Mouse (Mus musculus) testis, adult 2 months (tissue): ENCODE data around the gene Dgki. TPM values are rescaled to one million over a fixed set of nuclear protein-coding genes. Genes with fewer than 3 reads are reported as not detected.

Experiments
- H3K27ac ChIP-seq: fragments of 200-500 bp; 2 replicates; pipeline ENCODE4 v1.5.1; 2012; ENCODE audit warnings: low read depth, low read length; ENCODE audit not compliant: control insufficient read depth, insufficient read depth
- H3K27me3 ChIP-seq: fragments of 200-500 bp; 2 replicates; pipeline ENCODE4 v1.6.1; 2012; ENCODE audit warnings: mild to moderate bottlenecking, low read length, moderate library complexity; ENCODE audit not compliant: control insufficient read depth, insufficient read depth
- H3K36me3 ChIP-seq: fragments of 200-500 bp; 2 replicates; pipeline ENCODE4 v1.6.1; 2012; ENCODE audit warnings: mild to moderate bottlenecking, low read length; ENCODE audit not compliant: control insufficient read depth, insufficient read depth
- H3K4me1 ChIP-seq: fragments of 200-500 bp; 2 replicates; pipeline ENCODE4 v1.6.1; 2012; ENCODE audit warnings: low read length; ENCODE audit not compliant: control insufficient read depth, insufficient read depth
- H3K4me3 ChIP-seq: fragments of 200-500 bp; 2 replicates; pipeline ENCODE4 v1.5.1; 2012; ENCODE audit warnings: low read depth, mild to moderate bottlenecking, low read length, moderate library complexity, mixed read lengths; ENCODE audit not compliant: control insufficient read depth
- CTCF ChIP-seq: fragments of 200-500 bp; IDR thresholded peaks from 2 replicates; pipeline ENCODE4 v1.5.1; 2012; ENCODE audit warnings: low read depth, mild to moderate bottlenecking, inconsistent platforms, low read length, moderate library complexity; ENCODE audit not compliant: control insufficient read depth, insufficient read depth, insufficient replicate concordance
- POLR2A ChIP-seq: fragments of 200-500 bp; IDR thresholded peaks from 2 replicates; pipeline ENCODE4 v1.6.1; 2012; ENCODE audit warnings: low read depth, mild to moderate bottlenecking, inconsistent platforms, low read length, moderate library complexity; ENCODE audit not compliant: control insufficient read depth
- polyA plus RNA-seq: library from polyadenylated mRNA; depleted of rRNA; stranded (reverse); fragments of >200 nt; gene quantifications from 2 replicates; pipeline ENCODE4 v1.2.3, GENCODE M21; 2012

Dgki gene
- polyA plus RNA-seq, 1 experiment: 0.10 TPM

DNA sequence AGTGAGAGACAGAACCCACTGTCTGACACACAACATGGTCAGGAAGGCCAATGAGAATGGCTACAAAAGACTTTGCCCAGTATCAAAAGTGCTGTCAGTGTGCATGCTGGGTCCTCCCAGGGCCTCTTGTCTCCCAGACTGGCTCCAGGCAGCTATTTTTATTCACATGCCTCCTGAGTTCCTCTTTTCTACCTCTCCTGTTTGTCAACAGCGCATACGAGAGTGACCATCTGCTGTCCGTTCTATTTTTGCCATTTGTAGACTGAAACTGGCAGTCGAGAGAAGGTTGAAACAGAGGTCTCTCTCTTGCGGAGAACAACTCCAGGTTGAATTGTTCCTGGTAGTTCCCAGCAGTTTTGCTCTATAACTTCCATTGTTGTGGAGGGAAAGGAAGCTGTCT is 103.1 kb downstream of the Dgki start:
- Histone ChIP-seq H3K27ac (no peak overlapping the region), H3K36me3 (no peaks in the 10 kb centered on the region), H3K4me3 (no peak overlapping the region), H3K4me1 (no peaks in the 10 kb centered on the region), H3K27me3 (no peaks in the 10 kb centered on the region)
- TF ChIP-seq CTCF: no peak
- no peak for TF ChIP-seq POLR2A

DNA sequence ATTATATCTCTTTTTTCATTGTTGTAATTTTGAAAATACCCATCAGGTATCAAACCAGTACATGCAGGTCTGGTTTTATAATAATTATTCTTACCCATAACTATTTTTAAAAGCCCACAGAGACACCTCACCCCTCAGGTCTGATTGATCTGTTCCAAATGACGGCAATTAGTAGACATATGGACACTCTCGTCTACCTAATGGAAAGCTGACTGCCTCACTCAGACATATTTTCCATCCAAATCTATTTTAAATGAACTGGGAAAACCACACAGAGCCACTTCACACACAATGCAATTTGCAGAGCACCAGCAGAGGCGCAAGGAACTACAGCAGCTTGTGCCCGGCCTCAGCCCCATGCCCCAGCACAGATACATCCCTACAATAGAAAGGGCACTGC is 104.2 kb downstream of the Dgki start:
- no peak overlapping the region for H3K4me3 ChIP-seq
- no peaks in the 10 kb centered on the region for H3K27me3 ChIP-seq
- TF ChIP-seq CTCF (no peak), POLR2A (no peak)
- H3K36me3 ChIP-seq: no peaks in the 10 kb centered on the region
- H3K4me1 ChIP-seq: no peaks in the 10 kb centered on the region
- H3K27ac ChIP-seq: no peak overlapping the region

DNA sequence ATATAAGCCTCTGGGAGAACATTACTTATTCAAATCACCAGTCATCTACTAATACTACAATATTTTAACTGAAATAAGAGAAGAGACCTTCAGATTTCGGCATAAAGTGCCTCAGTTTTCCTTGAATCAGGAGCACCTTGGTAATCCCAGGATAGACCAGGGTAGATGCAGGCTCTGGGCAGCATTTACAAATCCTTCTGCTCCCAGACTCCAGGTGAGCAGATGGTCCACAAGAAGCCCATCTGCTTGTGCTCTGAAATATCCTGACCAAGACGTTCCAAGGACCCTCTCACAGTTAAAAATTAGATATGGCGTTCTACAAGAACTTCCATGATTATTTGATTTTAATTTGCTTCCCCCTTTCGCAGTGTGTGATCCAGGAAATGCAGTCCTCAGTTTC is 118.0 kb downstream of the Dgki start:
- H3K27ac ChIP-seq: no peak overlapping the region
- TF ChIP-seq POLR2A: no peak
- H3K4me1 ChIP-seq: no peaks in the 10 kb centered on the region
- H3K27me3 ChIP-seq: no peaks in the 10 kb centered on the region
- H3K36me3 ChIP-seq: no peaks in the 10 kb centered on the region
- H3K4me3 ChIP-seq: no peak overlapping the region

DNA sequence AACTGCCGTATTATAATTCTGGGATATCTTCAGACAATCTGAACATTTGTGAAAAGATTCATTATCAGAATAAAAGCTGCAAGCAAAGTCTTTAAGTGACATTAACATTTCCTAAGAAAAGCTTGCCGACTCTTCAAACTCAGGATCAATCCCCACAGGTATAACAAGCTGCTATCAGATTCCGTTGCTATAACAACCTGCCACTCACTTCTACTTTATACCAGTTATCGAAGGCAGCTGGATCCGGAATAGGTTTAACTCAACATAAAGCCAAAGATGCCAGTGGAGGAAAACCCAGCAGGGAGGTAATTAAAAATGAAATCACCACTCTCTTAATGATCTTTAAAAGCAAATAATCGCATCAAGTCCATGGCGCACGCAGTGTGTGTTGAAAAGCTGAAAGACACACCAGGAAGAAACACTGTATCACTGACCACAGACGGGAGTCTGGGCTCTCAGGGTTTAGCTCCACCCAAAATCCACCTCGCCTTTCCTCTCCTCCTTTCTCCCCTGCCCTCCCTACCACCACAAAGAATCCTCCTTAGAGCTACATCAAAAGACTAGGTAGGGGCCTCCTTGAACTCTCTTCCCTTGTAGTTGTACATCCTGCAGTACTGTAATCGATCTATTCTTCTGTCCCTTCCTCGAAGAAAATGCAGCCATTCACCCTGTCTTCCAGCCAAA is 128.7 kb downstream of the Dgki start:
- no peak for TF ChIP-seq CTCF
- TF ChIP-seq POLR2A: no peak
- Histone ChIP-seq H3K4me1 (no peaks in the 10 kb centered on the region), H3K27ac (no peak overlapping the region), H3K36me3 (no peaks in the 10 kb centered on the region), H3K27me3 (no peaks in the 10 kb centered on the region), H3K4me3 (no peak overlapping the region)

DNA sequence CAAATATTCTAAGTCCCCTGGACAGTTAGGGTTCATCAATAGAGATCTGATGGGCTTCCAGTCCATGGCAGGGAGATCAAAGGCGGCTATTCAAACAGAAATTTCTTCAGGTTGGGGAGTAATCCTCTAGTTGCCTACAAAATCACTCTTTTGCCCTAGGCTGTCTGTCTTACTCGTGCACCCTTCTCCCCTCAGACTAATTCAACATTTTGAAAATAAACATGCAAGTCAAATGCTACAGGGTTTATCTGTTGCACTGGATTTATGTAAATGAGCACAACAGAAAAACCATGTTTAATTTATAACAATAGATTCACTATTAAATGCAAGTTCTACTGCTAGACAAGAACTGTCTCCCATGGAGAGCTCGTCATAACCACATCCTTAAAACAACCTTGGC is 141.1 kb downstream of the Dgki start:
- no peak overlapping the region for H3K27ac ChIP-seq
- TF ChIP-seq CTCF: no peak
- TF ChIP-seq POLR2A: no peak
- no peaks in the 10 kb centered on the region for H3K27me3 ChIP-seq
- no peaks in the 10 kb centered on the region for H3K4me1 ChIP-seq
- H3K4me3 ChIP-seq: no peak overlapping the region
- H3K36me3 ChIP-seq: no peaks in the 10 kb centered on the region

DNA sequence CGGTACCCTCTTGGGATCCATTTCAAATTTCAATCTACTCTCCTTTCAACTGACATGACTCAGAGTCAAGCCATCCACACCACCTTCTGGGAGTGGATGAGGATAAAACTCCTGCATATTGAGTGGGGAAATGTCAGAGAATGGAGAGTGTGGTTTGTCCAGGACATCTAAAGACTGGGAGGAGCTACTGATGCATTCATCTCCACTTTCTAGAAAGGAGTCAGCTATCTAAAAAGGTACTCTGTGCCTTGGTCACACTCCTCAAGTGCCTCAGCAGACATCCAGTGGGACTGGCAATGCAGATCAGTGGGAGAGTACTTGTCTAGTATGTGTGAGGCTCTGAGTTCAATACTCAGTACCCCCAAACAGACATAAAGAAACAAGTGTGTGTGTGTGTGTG is 145.9 kb downstream of the Dgki start:
- Histone ChIP-seq H3K4me3 (no peak overlapping the region), H3K27me3 (no peaks in the 10 kb centered on the region), H3K4me1 (no peaks in the 10 kb centered on the region), H3K36me3 (no peaks in the 10 kb centered on the region), H3K27ac (no peak overlapping the region)
- TF ChIP-seq POLR2A (no peak), CTCF (no peak)

DNA sequence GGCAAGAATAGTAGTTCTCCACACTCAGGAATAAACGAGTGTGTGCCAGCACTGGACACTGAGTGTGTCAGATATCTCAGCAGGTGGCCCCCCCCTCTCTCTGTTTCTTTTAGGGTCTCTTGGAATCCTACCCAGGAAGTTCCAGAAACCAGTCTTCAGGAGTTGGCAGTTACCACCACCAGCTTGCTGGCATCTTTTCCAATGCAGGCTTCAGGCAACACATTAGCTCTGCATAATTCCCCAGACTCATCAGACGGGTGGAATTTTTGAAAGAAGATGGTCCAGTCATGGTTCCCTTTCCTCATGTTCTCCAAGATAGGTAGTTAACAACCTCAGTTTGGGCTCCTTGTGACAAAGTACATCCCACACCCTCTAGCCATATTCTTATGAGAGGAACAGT is 149.5 kb downstream of the Dgki start:
- TF ChIP-seq CTCF: no peak
- no peak for TF ChIP-seq POLR2A
- no peak overlapping the region for H3K4me3 ChIP-seq
- no peaks in the 10 kb centered on the region for H3K4me1 ChIP-seq
- H3K27ac ChIP-seq: no peak overlapping the region
- no peaks in the 10 kb centered on the region for H3K27me3 ChIP-seq
- no peaks in the 10 kb centered on the region for H3K36me3 ChIP-seq

DNA sequence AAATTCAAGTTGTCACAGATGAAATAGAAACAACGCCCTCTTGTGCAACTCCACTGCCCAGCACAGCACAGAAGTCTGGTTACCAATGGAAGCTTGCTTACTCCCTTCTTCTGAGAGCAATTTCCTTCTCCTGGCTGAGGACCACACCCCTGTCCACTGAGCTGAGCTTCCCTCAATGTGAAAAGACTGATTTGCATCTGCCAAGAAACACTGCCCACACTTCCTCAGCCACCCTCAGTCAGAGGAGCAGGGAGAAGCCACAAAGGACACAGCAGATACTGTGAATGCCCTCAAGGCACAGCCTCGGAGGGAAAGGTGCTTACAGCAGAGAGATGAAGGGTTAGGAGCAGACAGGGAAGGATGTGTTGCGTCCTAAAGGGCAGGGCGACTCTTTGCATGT is 149.9 kb downstream of the Dgki start:
- H3K4me1 ChIP-seq: no peaks in the 10 kb centered on the region
- no peaks in the 10 kb centered on the region for H3K36me3 ChIP-seq
- TF ChIP-seq POLR2A (no peak), CTCF (0 out of 2 replicates have a peak, but pooled peaks have one; percentile 2)
- H3K27ac ChIP-seq: no peak overlapping the region
- H3K4me3 ChIP-seq: no peak overlapping the region
- H3K27me3 ChIP-seq: no peaks in the 10 kb centered on the region
